Mouse (Mus musculus): ENCODE results near the gene Jph3.

DNA sequence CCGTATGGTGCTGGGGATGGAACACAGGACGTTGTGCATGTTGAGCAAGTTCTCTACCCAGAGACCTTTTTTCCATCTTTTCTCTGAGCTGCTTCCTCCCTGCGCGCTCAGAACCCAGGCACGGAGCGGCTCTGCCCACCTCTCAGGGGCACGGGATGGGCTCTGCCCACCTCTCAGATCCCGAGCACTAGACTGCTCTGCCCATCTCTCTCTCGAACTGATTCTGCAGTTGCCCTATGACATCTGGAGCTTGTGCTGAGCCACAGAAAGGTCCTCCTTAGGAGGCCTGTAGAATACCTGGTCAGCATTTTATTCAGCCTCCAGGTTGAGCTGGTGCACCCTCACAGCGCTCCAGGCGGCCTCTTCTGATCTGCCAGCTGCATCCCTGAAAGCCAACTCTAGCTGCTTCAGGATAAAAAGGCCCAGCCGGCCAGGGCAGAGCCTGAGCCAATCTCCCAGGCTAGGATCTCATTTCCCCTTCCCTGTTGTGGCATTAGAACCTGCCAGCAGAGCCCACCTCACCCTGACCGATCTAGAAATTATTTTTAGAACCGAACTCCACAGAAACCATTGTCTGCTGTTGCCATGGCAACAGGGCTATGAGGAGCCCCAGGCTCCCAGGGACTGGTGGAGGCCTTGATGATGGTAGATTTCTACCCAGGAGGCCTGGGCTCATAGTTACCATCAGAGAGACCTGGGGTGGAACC lies 41.8 kb upstream of the Jph3 start:
- TF ChIP-seq CTCF (IDR thresholded peaks at IDR 0.05; ENCODE audit: borderline replicate concordance, insufficient read depth, low read length): no peak
- no peak for TF ChIP-seq POLR2A (IDR thresholded peaks at IDR 0.05; ENCODE audit: low read depth, low read length)
